Mouse (Mus musculus) embryonic facial prominence, embryonic 14.5 days (tissue): ENCODE measurements at regions not wholly inside any gene's neighbourhood (a gene's known extent, or its start where the extent isn't known, plus 50 kb on each side); places are given as distances from the start of the nearest gene placed in this dataset.

Source experiments
- ATAC-seq: fragments of 200-750 bp; cut with Nextera tagmentation; 2 replicates; pipeline ENCODE4 v1.8.0; 2017; ENCODE audit warnings: low read depth, moderate number of reproducible peaks, moderate TSS enrichment
- DNase-seq: peaks from one replicate; pipeline ENCODE4 v3.0.0-alpha.2; 2015; ENCODE audit warnings: low spot score
- H3K27ac ChIP-seq: fragments of 300-500 bp; sonication (generic); replicated peaks from 2 replicates; pipeline ENCODE4 v1.5.1; 2014; ENCODE audit warnings: low read depth, mild to moderate bottlenecking, low read length, moderate library complexity
- H3K27me3 ChIP-seq: fragments of 300-500 bp; sonication (generic); replicated peaks from 2 replicates; pipeline ENCODE4 v1.6.1; 2014; ENCODE audit warnings: low read length; ENCODE audit not compliant: control insufficient read depth, insufficient read depth
- H3K36me3 ChIP-seq: fragments of 300-500 bp; sonication (generic); 2 replicates; pipeline ENCODE4 v1.6.1; 2014; ENCODE audit warnings: low read length, mixed read lengths; ENCODE audit not compliant: control insufficient read depth, insufficient read depth
- H3K4me1 ChIP-seq: fragments of 300-500 bp; sonication (generic); 2 replicates; pipeline ENCODE4 v1.6.1; 2014; ENCODE audit warnings: antibody characterized with exemption, low read length; ENCODE audit not compliant: control insufficient read depth, insufficient read depth
- H3K4me2 ChIP-seq: fragments of 300-500 bp; sonication (generic); 2 replicates; pipeline ENCODE4 v1.6.1; 2014; ENCODE audit warnings: low read depth, mild to moderate bottlenecking, low read length, moderate library complexity, mixed read lengths
- H3K4me3 ChIP-seq: fragments of 300-500 bp; sonication (generic); 2 replicates; pipeline ENCODE4 v1.5.1; 2014; ENCODE audit warnings: low read depth, mild to moderate bottlenecking, low read length
- H3K9ac ChIP-seq: fragments of 300-500 bp; sonication (generic); 2 replicates; pipeline ENCODE4 v1.6.1; 2014; ENCODE audit warnings: low read depth, mild to moderate bottlenecking, low read length, moderate library complexity, mixed read lengths
- H3K9me3 ChIP-seq: fragments of 300-500 bp; sonication (generic); 2 replicates; pipeline ENCODE4 v1.6.1; 2016; ENCODE audit warnings: low read length; ENCODE audit not compliant: control insufficient read depth
- WGBS: fragments of 180-500 bp; shearing (Covaris S2); extraction: QIAGEN DNeasy Blood & Tissue Kit; methylation state at CpG from one replicate; pipeline ENCODE4 v1.1.7; 2014; 5-methylcytosine and 5-hydroxymethylcytosine counted together

DNA sequence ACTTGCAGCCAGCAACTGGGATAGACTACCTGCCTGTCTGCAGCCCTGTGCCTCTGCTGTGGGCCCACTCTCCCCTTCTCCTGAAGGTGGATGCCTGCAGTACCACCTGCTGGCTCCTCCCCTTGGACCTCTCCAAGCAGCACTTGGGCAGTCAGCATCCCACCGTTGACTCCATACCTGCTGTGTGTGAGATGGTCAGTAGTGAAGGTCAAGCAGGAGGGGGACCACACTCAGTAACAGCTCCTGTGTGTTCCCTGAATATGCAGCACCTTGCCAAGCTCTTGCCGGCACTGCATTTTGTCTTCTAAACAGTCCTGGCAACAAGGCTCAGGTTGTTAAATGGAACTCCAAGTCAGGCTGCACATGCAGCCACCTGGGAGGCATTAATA, 71.6 kb upstream of the Sesn3 start:
- Histone ChIP-seq H3K27ac (no peak overlapping the region), H3K4me3 (no peak overlapping the region)
- WGBS = 87% methylated on average over 2 of the region's 2 CpGs

DNA sequence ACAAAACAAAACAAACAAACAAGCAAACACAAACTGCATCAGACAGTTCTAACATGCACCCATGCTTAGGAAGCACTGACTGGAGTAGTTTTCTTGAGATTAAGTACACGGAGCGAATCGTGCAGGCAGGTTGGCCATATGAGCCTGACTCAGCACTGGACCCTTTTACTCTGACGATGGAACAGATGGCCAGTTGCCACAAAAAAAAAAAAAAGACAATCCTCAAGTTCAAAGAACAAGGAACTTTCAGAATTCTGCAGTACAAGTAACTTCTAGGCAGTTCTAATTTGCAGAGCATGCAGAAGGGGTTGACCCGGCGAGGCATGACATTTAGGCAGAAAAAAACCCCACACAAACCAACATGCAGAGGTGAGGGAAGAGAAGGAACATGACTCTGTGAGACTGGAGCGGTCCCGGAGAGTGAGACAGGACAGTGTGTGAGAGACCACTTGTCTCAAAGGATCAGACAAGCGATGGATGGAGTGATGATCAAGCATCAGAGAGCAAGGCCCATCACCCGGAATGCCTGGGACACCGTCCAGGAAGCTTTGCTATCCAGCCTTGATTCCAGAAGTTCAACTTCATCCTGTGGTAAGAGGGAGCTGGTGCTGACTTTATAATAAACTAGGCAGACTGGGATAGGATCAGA, 71.0 kb upstream of the Sesn3 start:
- Histone ChIP-seq H3K9ac (no peak overlapping the region), H3K36me3 (no peaks in the 10 kb centered on the region), H3K27me3 (no peaks in the 10 kb centered on the region), H3K4me1 (peaks cover 40% of the 10 kb centered on the region), H3K9me3 (no peaks in the 10 kb centered on the region), H3K27ac (no peak overlapping the region), H3K4me2 (no peak overlapping the region), H3K4me3 (no peak overlapping the region)
- ATAC-seq (no peak), DNase-seq (no peak)
- WGBS = 73% methylated on average over 11 of the region's 11 CpGs

More for the DNA sequence above, 71.6 kb upstream of the Sesn3 start:
- peaks cover 40% of the 10 kb centered on the region for H3K4me1 ChIP-seq
- H3K9me3 ChIP-seq = no peaks in the 10 kb centered on the region
- no peaks in the 10 kb centered on the region for H3K27me3 ChIP-seq
- DNase-seq (no peak), ATAC-seq (no peak)
- H3K4me2 ChIP-seq = no peak overlapping the region
- no peak overlapping the region for H3K9ac ChIP-seq
- no peaks in the 10 kb centered on the region for H3K36me3 ChIP-seq

DNA sequence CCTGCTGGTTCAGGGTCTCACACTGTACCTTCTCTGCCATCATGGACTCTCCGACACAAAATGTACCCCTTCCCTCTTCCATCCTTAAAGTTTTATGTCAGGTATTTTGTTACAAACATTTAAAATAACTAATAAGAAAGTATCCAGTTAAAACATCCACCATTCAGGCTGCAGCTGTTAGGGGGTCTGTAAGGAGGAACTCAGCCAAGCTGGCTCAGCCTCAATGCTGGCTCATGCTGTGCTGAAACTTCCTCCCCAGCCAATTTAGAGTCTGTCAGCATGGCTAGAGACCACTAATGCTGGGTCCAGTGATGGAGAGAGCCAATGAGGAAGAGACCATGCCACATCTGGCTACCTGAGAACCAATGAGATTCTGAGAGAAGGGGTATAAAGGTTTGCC, 70.0 kb upstream of the Sesn3 start:
- no peaks in the 10 kb centered on the region for H3K27me3 ChIP-seq
- no peaks in the 10 kb centered on the region for H3K36me3 ChIP-seq
- no peaks in the 10 kb centered on the region for H3K9me3 ChIP-seq
- H3K9ac ChIP-seq = no peak overlapping the region
- no peak overlapping the region for H3K4me3 ChIP-seq
- peaks cover 38% of the 10 kb centered on the region for H3K4me1 ChIP-seq
- no peak overlapping the region for H3K27ac ChIP-seq
- ATAC-seq = no peak
- DNase-seq = peak; percentile 51
- H3K4me2 ChIP-seq = no peak overlapping the region
- WGBS = 83% methylated on average over 1 of the region's 1 CpGs

DNA sequence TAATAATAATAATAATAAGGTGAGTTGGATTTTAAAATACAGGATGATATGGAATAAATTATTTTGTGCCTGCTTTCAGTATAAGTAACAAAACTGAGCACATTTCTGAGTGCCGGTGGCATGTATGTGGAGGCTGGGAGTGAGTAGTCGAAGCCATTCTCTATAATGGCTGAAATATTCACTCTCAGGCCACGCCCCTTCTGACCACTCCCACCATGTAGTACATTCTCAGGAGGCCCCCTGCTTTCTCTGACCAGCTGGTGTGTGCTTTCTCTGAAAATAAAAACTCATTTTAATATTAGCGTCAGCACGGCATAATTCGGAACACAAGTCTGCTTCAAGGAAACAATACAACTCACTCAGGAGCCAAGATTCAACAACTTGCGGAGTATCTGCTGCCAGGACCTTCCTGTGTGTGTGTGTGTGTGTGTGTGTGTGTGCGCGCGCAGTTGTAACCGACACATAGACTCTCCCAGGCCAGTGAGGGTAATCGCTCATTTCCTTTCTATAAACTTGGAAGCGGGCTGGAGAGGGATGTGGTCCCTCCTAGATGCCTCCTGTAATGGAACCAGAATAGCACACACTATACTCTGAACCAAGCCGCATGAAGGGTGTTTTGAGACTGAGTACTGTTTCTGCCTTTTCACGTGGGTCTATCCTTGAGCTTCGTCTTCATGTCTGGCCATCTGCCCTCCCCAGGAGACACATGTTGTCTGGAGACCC, 67.9 kb upstream of the Sesn3 start:
- Histone ChIP-seq H3K4me2 (no peak overlapping the region), H3K4me3 (no peak overlapping the region), H3K4me1 (peaks cover 24% of the 10 kb centered on the region), H3K27ac (peak overlapping the region; percentile 45; the same call in 1 of the 2 replicates), H3K9me3 (no peaks in the 10 kb centered on the region), H3K9ac (no peak overlapping the region), H3K36me3 (no peaks in the 10 kb centered on the region), H3K27me3 (no peaks in the 10 kb centered on the region)
- ATAC-seq = peak; percentile 37; the same call in 1 of the 2 replicates
- peak; percentile 68 for DNase-seq
- 73% methylated on average over 16 of the region's 16 CpGs for WGBS

DNA sequence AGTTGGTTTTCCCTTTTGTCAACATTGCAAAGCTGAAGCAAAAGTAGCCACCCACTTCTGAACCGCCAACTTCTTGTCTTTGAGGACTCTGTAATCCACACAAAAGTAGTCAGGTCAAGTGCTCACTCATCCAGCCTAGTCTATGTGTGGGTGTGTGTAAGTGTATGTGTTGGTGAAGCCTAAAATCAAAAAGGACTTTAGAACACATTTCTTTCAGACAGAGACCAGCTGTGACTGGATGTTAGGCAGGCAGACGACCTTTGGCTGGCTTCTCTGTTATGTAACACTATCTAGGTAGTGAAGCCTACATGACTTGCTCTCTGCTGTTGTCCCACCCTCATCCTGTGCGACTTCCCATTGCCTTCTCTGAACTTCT, 67.3 kb upstream of the Sesn3 start:
- H3K27ac ChIP-seq = peak overlapping the region; percentile 45; the same call in 1 of the 2 replicates
- H3K4me1 ChIP-seq = peaks cover 24% of the 10 kb centered on the region
- WGBS = 71% methylated on average over 3 of the region's 3 CpGs
- DNase-seq (peak; percentile 61), ATAC-seq (peak; percentile 65)
- H3K9me3 ChIP-seq = no peaks in the 10 kb centered on the region
- no peak overlapping the region for H3K4me3 ChIP-seq
- no peaks in the 10 kb centered on the region for H3K27me3 ChIP-seq
- no peaks in the 10 kb centered on the region for H3K36me3 ChIP-seq
- no peak overlapping the region for H3K4me2 ChIP-seq
- no peak overlapping the region for H3K9ac ChIP-seq

DNA sequence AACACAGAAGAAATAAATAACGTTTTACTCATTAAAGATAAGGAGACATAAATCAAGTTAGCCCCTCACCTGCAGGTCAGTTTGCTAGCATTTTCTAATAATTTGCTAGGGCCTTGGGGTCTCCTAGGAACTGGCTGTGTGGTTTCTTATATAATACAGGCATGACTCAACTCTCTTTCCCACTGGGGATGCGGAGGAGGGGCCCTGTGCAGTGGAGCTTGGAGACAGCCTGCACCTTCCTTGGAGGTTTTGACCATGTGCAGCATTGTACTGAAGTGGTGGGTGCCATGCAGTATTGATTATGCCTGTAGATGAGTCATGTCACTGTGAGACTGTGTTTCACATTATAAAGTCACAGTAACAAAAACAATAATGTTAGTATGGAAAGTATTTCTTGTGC, 61.6 kb upstream of the Sesn3 start:
- Histone ChIP-seq H3K4me3 (no peak overlapping the region), H3K27me3 (no peaks in the 10 kb centered on the region), H3K4me1 (no peaks in the 10 kb centered on the region), H3K27ac (no peak overlapping the region), H3K9me3 (no peaks in the 10 kb centered on the region), H3K36me3 (no peaks in the 10 kb centered on the region), H3K9ac (no peak overlapping the region), H3K4me2 (no peak overlapping the region)
- ATAC-seq (no peak), DNase-seq (no peak)
- 82% methylated on average over 2 of the region's 2 CpGs for WGBS

DNA sequence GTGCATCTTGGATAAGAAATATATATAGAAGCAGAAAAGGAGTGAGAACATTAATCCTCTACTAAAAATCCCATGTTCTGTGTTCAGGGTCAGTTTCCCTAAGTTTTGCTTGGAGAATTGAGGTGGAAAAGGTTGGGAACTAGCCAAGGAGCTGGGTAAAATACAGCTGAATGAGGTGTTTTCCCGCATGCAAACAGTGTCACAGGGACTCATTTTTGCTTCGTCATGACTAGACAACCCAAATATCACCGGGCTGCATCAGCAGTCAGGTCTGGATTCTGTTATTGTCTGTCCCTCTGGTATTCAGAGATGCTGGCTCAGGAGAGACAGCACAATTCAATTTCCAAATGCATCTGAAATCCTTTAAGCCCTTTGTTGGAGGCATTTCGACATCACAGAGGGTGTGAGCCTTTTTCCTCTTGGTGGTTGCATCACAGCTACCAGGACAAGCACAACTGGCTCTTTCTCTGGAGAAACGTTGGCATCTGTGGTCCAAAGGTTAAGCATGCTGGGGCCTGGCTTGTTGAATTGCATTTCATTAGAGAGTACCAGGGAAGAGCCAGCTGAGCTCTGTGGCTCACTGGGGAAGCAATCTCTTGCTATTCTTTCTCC, 59.6 kb upstream of the Sesn3 start:
- no peaks in the 10 kb centered on the region for H3K4me1 ChIP-seq
- H3K27me3 ChIP-seq = no peaks in the 10 kb centered on the region
- H3K36me3 ChIP-seq = no peaks in the 10 kb centered on the region
- H3K27ac ChIP-seq = no peak overlapping the region
- H3K9me3 ChIP-seq = no peaks in the 10 kb centered on the region
- H3K4me2 ChIP-seq = no peak overlapping the region
- H3K4me3 ChIP-seq = no peak overlapping the region
- WGBS = 36% methylated on average over 5 of the region's 5 CpGs
- 0 out of 2 replicates have a peak, but pooled peaks have one; percentile 22 for ATAC-seq
- no peak overlapping the region for H3K9ac ChIP-seq
- DNase-seq = peak; percentile 53

DNA sequence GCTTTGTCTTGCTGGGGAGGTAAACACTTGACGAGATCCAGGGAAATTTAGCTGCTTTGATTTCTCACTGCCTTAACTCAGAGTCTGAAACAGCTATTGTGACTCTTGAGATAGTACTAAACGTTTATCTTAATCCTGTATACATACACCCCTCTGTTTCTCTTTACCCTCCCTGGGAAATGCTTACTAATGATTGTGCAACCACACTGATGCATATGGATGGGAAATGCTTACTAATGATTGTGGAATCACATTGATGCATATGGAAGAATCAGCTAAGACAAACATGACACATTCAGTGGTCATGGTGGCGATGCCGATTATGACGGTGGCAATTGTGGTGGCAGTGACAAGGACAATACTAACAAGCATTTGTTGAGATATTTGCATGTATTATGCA, 58.9 kb upstream of the Sesn3 start:
- Histone ChIP-seq H3K9ac (no peak overlapping the region), H3K36me3 (no peaks in the 10 kb centered on the region), H3K4me3 (no peak overlapping the region), H3K4me1 (no peaks in the 10 kb centered on the region), H3K9me3 (no peaks in the 10 kb centered on the region), H3K27ac (no peak overlapping the region), H3K27me3 (no peaks in the 10 kb centered on the region), H3K4me2 (no peak overlapping the region)
- ATAC-seq (no peak), DNase-seq (no peak)
- 81% methylated on average over 5 of the region's 5 CpGs for WGBS
